Mouse (Mus musculus): ENCODE results near the gene Rspry1. TPM values are rescaled to one million over a fixed set of nuclear protein-coding genes. Genes with fewer than 3 reads are reported as not detected.
A peak's percentile ranks its signal among the peaks of the same experiment; 100 is the strongest.

Gene Rspry1
- total RNA-seq, 2 experiments from 2014 or later, result 11.2 to 12.4 TPM

GRCm38 (mm10) chr8:94675923-94676322 lies 74.2 kb downstream of the Rspry1 start:
- intact Hi-C loops (cut with DNase I), result no loop called here
- DNase-seq (ENCODE audit: low spot score), result no peak

GRCm38 (mm10) chr8:94678582-94678981 lies 76.8 kb downstream of the Rspry1 start:
- intact Hi-C loops (cut with DNase I), result no loop called here
- DNase-seq (ENCODE audit: low spot score), result no peak

- intact Hi-C loops (cut with DNase I), result no loop called here
- DNase-seq (ENCODE audit: low spot score), result no peak
Measured at GRCm38 (mm10) chr8:94680414-94680813, 78.7 kb downstream of the Rspry1 start.

GRCm38 (mm10) chr8:94682732-94683524 lies 81.2 kb downstream of the Rspry1 start:
- intact Hi-C loops (cut with DNase I), result no loop called here
- no peak for DNase-seq (ENCODE audit: low spot score)

- intact Hi-C loops (cut with DNase I), result no loop called here
- no peak for DNase-seq (ENCODE audit: low spot score)
Measured at GRCm38 (mm10) chr8:94684287-94684686, 82.5 kb downstream of the Rspry1 start.

GRCm38 (mm10) chr8:94685953-94686352 lies 84.2 kb downstream of the Rspry1 start:
- intact Hi-C loops (cut with DNase I), result no loop called here
- no peak for DNase-seq (ENCODE audit: low spot score)

- no peak for DNase-seq (ENCODE audit: low spot score)
Measured at GRCm38 (mm10) chr8:94694701-94695100, 93.0 kb downstream of the Rspry1 start.

GRCm38 (mm10) chr8:94695341-94695993 lies 93.7 kb downstream of the Rspry1 start:
- intact Hi-C loops (cut with DNase I), result no loop called here

More at GRCm38 (mm10) chr8:94694701-94695100, 93.0 kb downstream of the Rspry1 start:
- intact Hi-C loops (cut with DNase I), result no loop called here

GRCm38 (mm10) chr8:94695994-94696384 lies 94.3 kb downstream of the Rspry1 start, which contains the start of gene Pllp:
Pllp (minus strand) TSS chr8:94696278.
- no peak for DNase-seq (ENCODE audit: low spot score)
- intact Hi-C loops (cut with DNase I), result no loop called here

More at GRCm38 (mm10) chr8:94695341-94695993, 93.7 kb downstream of the Rspry1 start:
- DNase-seq (ENCODE audit: low spot score), result no peak

GRCm38 (mm10) chr8:94696566-94696965 lies 94.8 kb downstream of the Rspry1 start:
- DNase-seq (ENCODE audit: low spot score), result no peak
- intact Hi-C loops (cut with DNase I), result no loop called here

GRCm38 (mm10) chr8:94697956-94698355 lies 96.2 kb downstream of the Rspry1 start:
- intact Hi-C loops (cut with DNase I), result no loop called here
- no peak for DNase-seq (ENCODE audit: low spot score)

- intact Hi-C loops (cut with DNase I), result no loop called here
- no peak for DNase-seq (ENCODE audit: low spot score)
Measured at GRCm38 (mm10) chr8:94699366-94699765, 97.6 kb downstream of the Rspry1 start.

GRCm38 (mm10) chr8:94700421-94700935 lies 98.7 kb downstream of the Rspry1 start:
- DNase-seq (ENCODE audit: low spot score), result no peak
- intact Hi-C loops (cut with DNase I), result loop anchor here (2.0 kb wide), 1 partner anchor 210 kb away; no protein-coding TSS in a partner anchor

GRCm38 (mm10) chr8:94702156-94702555 lies 100.4 kb downstream of the Rspry1 start:
- DNase-seq (ENCODE audit: low spot score), result no peak
- intact Hi-C loops (cut with DNase I), result loop anchor here (2.0 kb wide), 3 partner anchors 35 to 173 kb away; partner anchors contain the start of gene Arl2bp

- peak; percentile 54 for DNase-seq (ENCODE audit: low spot score)
- intact Hi-C loops (cut with DNase I), result loop anchor here (2.0 kb wide), 3 partner anchors 36 to 174 kb away; partner anchors contain the start of gene Arl2bp
Measured at GRCm38 (mm10) chr8:94702844-94703813, 101.4 kb downstream of the Rspry1 start.

GRCm38 (mm10) chr8:94703972-94704668 lies 102.4 kb downstream of the Rspry1 start:
- intact Hi-C loops (cut with DNase I), result loop anchor here (1.0 to 2.0 kb wide), 4 partner anchors 37 to 175 kb away; partner anchors contain the start of gene Arl2bp

GRCm38 (mm10) chr8:94704669-94704984 lies 102.9 kb downstream of the Rspry1 start:
- intact Hi-C loops (cut with DNase I), result loop anchor here (1.0 kb wide), 1 partner anchor 108 kb away; no protein-coding TSS in a partner anchor
- DNase-seq (ENCODE audit: low spot score), result no peak

More at GRCm38 (mm10) chr8:94703972-94704668, 102.4 kb downstream of the Rspry1 start:
- peak; percentile 89 for DNase-seq (ENCODE audit: low spot score)

GRCm38 (mm10) chr8:94705581-94706245 lies 104.0 kb downstream of the Rspry1 start:
- no peak for DNase-seq (ENCODE audit: low spot score)
- intact Hi-C loops (cut with DNase I), result loop anchor here (2.0 to 5.0 kb wide), 2 partner anchors 79 to 202 kb away; no protein-coding TSS in a partner anchor
